Mouse (Mus musculus): Measurements from ENCODE around the gene Gnb5. TPM values are rescaled to one million over a fixed set of nuclear protein-coding genes. Genes with fewer than 3 reads are reported as not detected.
"Not testable (repeated sequence)": the region's sequence is repeated elsewhere in the genome, so short reads cannot be mapped to it uniquely, and the experiment has no call there.

Gnb5 gene
- polyA plus RNA-seq, 1 experiment from 2014 or later, result 53.2 TPM

GRCm38 (mm10) chr9:75355783-75356182, 49.7 kb downstream of the Gnb5 start:
- Histone ChIP-seq H3K9ac (ENCODE audit: low read length) (no peak overlapping the region), H3K27ac (ENCODE audit: low read depth, low read length) (no peak overlapping the region), H3K36me3 (ENCODE audit: control insufficient read depth, insufficient read depth, low read length) (no peaks in the 10 kb centered on the region), H3K4me2 (ENCODE audit: low read length) (no peak overlapping the region), H3K4me1 (ENCODE audit: control insufficient read depth, insufficient read depth, low read length) (no peaks in the 10 kb centered on the region), H3K27me3 (replicated peaks; ENCODE audit: control insufficient read depth, insufficient read depth, low read length) (no peaks in the 10 kb centered on the region), H3K9me3 (replicated peaks; ENCODE audit: control insufficient read depth, low read length) (no peaks in the 10 kb centered on the region), H3K4me3 (ENCODE audit: low read depth, low read length) (no peak overlapping the region)
- WGBS, result 89% methylated on average over 4 of the region's 4 CpGs
- DNase-seq (ENCODE audit: low spot score) (no peak), ATAC-seq (no peak)

- DNase-seq (ENCODE audit: low spot score) (no peak), ATAC-seq (no peak)
- H3K4me2 ChIP-seq (ENCODE audit: low read length), result no peak overlapping the region
- 79% methylated on average over 9 of the region's 9 CpGs for WGBS
- H3K4me1 ChIP-seq (ENCODE audit: control insufficient read depth, insufficient read depth, low read length), result no peaks in the 10 kb centered on the region
- no peak overlapping the region for H3K9ac ChIP-seq (ENCODE audit: low read length)
- H3K36me3 ChIP-seq (ENCODE audit: control insufficient read depth, insufficient read depth, low read length), result no peaks in the 10 kb centered on the region
- H3K27ac ChIP-seq (ENCODE audit: low read depth, low read length), result no peak overlapping the region
- no peaks in the 10 kb centered on the region for H3K9me3 ChIP-seq (replicated peaks; ENCODE audit: control insufficient read depth, low read length)
- H3K27me3 ChIP-seq (replicated peaks; ENCODE audit: control insufficient read depth, insufficient read depth, low read length), result no peaks in the 10 kb centered on the region
- H3K4me3 ChIP-seq (ENCODE audit: low read depth, low read length), result no peak overlapping the region
These were observed 51.1 kb downstream of the Gnb5 start for GRCm38 (mm10) chr9:75357087-75357654.

- no peak overlapping the region for H3K27ac ChIP-seq (ENCODE audit: low read depth, low read length)
- DNase-seq (ENCODE audit: low spot score), result peak; percentile 74
- 39% methylated on average over 5 of the region's 5 CpGs for WGBS
- no peaks in the 10 kb centered on the region for H3K36me3 ChIP-seq (ENCODE audit: control insufficient read depth, insufficient read depth, low read length)
- H3K4me2 ChIP-seq (ENCODE audit: low read length), result no peak overlapping the region
- H3K4me1 ChIP-seq (ENCODE audit: control insufficient read depth, insufficient read depth, low read length), result no peaks in the 10 kb centered on the region
- H3K9me3 ChIP-seq (replicated peaks; ENCODE audit: control insufficient read depth, low read length), result no peaks in the 10 kb centered on the region
- peak; percentile 40; the same call in 1 of the 2 replicates for ATAC-seq
- no peak overlapping the region for H3K4me3 ChIP-seq (ENCODE audit: low read depth, low read length)
- H3K9ac ChIP-seq (ENCODE audit: low read length), result no peak overlapping the region
- no peaks in the 10 kb centered on the region for H3K27me3 ChIP-seq (replicated peaks; ENCODE audit: control insufficient read depth, insufficient read depth, low read length)
These were observed 55.6 kb downstream of the Gnb5 start for GRCm38 (mm10) chr9:75361699-75362098.

- WGBS, result 89% methylated on average over 4 of the region's 4 CpGs
These were observed 56.1 kb downstream of the Gnb5 start for GRCm38 (mm10) chr9:75362201-75362600.

GRCm38 (mm10) chr9:75363001-75363400, 56.9 kb downstream of the Gnb5 start:
- H3K9me3 ChIP-seq (replicated peaks; ENCODE audit: control insufficient read depth, low read length), result no peaks in the 10 kb centered on the region
- no peak overlapping the region for H3K9ac ChIP-seq (ENCODE audit: low read length)
- no peak for ATAC-seq
- DNase-seq (ENCODE audit: low spot score), result no peak
- H3K36me3 ChIP-seq (ENCODE audit: control insufficient read depth, insufficient read depth, low read length), result no peaks in the 10 kb centered on the region
- H3K27me3 ChIP-seq (replicated peaks; ENCODE audit: control insufficient read depth, insufficient read depth, low read length), result no peaks in the 10 kb centered on the region
- WGBS, result 85% methylated on average over 5 of the region's 5 CpGs
- H3K27ac ChIP-seq (ENCODE audit: low read depth, low read length), result no peak overlapping the region
- H3K4me1 ChIP-seq (ENCODE audit: control insufficient read depth, insufficient read depth, low read length), result no peaks in the 10 kb centered on the region
- no peak overlapping the region for H3K4me3 ChIP-seq (ENCODE audit: low read depth, low read length)
- H3K4me2 ChIP-seq (ENCODE audit: low read length), result no peak overlapping the region

More at GRCm38 (mm10) chr9:75362201-75362600, 56.1 kb downstream of the Gnb5 start:
- no peak overlapping the region for H3K4me2 ChIP-seq (ENCODE audit: low read length)
- H3K27ac ChIP-seq (ENCODE audit: low read depth, low read length), result no peak overlapping the region
- H3K9me3 ChIP-seq (replicated peaks; ENCODE audit: control insufficient read depth, low read length), result no peaks in the 10 kb centered on the region
- no peak for ATAC-seq
- H3K9ac ChIP-seq (ENCODE audit: low read length), result no peak overlapping the region
- H3K4me1 ChIP-seq (ENCODE audit: control insufficient read depth, insufficient read depth, low read length), result no peaks in the 10 kb centered on the region
- DNase-seq (ENCODE audit: low spot score), result no peak
- no peaks in the 10 kb centered on the region for H3K27me3 ChIP-seq (replicated peaks; ENCODE audit: control insufficient read depth, insufficient read depth, low read length)
- H3K4me3 ChIP-seq (ENCODE audit: low read depth, low read length), result no peak overlapping the region
- H3K36me3 ChIP-seq (ENCODE audit: control insufficient read depth, insufficient read depth, low read length), result no peaks in the 10 kb centered on the region

GRCm38 (mm10) chr9:75363702-75364101, 57.6 kb downstream of the Gnb5 start:
- not testable (repeated sequence) for H3K4me3 ChIP-seq (ENCODE audit: low read depth, low read length); DNase-seq (ENCODE audit: low spot score); H3K27ac ChIP-seq (ENCODE audit: low read depth, low read length); H3K27me3 ChIP-seq (replicated peaks; ENCODE audit: control insufficient read depth, insufficient read depth, low read length); H3K36me3 ChIP-seq (ENCODE audit: control insufficient read depth, insufficient read depth, low read length); H3K9ac ChIP-seq (ENCODE audit: low read length); H3K9me3 ChIP-seq (replicated peaks; ENCODE audit: control insufficient read depth, low read length); H3K4me2 ChIP-seq (ENCODE audit: low read length); ATAC-seq; H3K4me1 ChIP-seq (ENCODE audit: control insufficient read depth, insufficient read depth, low read length)
- 68% methylated on average over 7 of the region's 7 CpGs for WGBS

- 60% methylated on average over 4 of the region's 4 CpGs for WGBS
- ATAC-seq (no peak), DNase-seq (ENCODE audit: low spot score) (no peak)
- Histone ChIP-seq H3K27ac (ENCODE audit: low read depth, low read length) (no peak overlapping the region), H3K4me3 (ENCODE audit: low read depth, low read length) (no peak overlapping the region), H3K4me1 (ENCODE audit: control insufficient read depth, insufficient read depth, low read length) (no peaks in the 10 kb centered on the region), H3K9ac (ENCODE audit: low read length) (no peak overlapping the region), H3K27me3 (replicated peaks; ENCODE audit: control insufficient read depth, insufficient read depth, low read length) (no peaks in the 10 kb centered on the region), H3K9me3 (replicated peaks; ENCODE audit: control insufficient read depth, low read length) (no peaks in the 10 kb centered on the region), H3K36me3 (ENCODE audit: control insufficient read depth, insufficient read depth, low read length) (no peaks in the 10 kb centered on the region), H3K4me2 (ENCODE audit: low read length) (no peak overlapping the region)
These were observed 59.1 kb downstream of the Gnb5 start for GRCm38 (mm10) chr9:75365195-75365594.

- ATAC-seq (no peak), DNase-seq (ENCODE audit: low spot score) (no peak)
These were observed 60.1 kb downstream of the Gnb5 start for GRCm38 (mm10) chr9:75366191-75366590.

GRCm38 (mm10) chr9:75368779-75369178, 62.7 kb downstream of the Gnb5 start:
- WGBS, result 79% methylated on average over 3 of the region's 3 CpGs
- H3K27ac ChIP-seq (ENCODE audit: low read depth, low read length), result no peak overlapping the region
- DNase-seq (ENCODE audit: low spot score) (no peak), ATAC-seq (no peak)
- no peak overlapping the region for H3K4me3 ChIP-seq (ENCODE audit: low read depth, low read length)
- H3K9ac ChIP-seq (ENCODE audit: low read length), result no peak overlapping the region
- H3K27me3 ChIP-seq (replicated peaks; ENCODE audit: control insufficient read depth, insufficient read depth, low read length), result no peaks in the 10 kb centered on the region
- no peaks in the 10 kb centered on the region for H3K36me3 ChIP-seq (ENCODE audit: control insufficient read depth, insufficient read depth, low read length)
- H3K4me2 ChIP-seq (ENCODE audit: low read length), result no peak overlapping the region
- no peaks in the 10 kb centered on the region for H3K4me1 ChIP-seq (ENCODE audit: control insufficient read depth, insufficient read depth, low read length)
- H3K9me3 ChIP-seq (replicated peaks; ENCODE audit: control insufficient read depth, low read length), result no peaks in the 10 kb centered on the region

More at GRCm38 (mm10) chr9:75366191-75366590, 60.1 kb downstream of the Gnb5 start:
- no peaks in the 10 kb centered on the region for H3K36me3 ChIP-seq (ENCODE audit: control insufficient read depth, insufficient read depth, low read length)
- H3K9me3 ChIP-seq (replicated peaks; ENCODE audit: control insufficient read depth, low read length), result no peaks in the 10 kb centered on the region
- no peaks in the 10 kb centered on the region for H3K4me1 ChIP-seq (ENCODE audit: control insufficient read depth, insufficient read depth, low read length)
- no peak overlapping the region for H3K27ac ChIP-seq (ENCODE audit: low read depth, low read length)
- no peak overlapping the region for H3K9ac ChIP-seq (ENCODE audit: low read length)
- WGBS, result 80% methylated on average over 5 of the region's 5 CpGs
- no peak overlapping the region for H3K4me2 ChIP-seq (ENCODE audit: low read length)
- H3K27me3 ChIP-seq (replicated peaks; ENCODE audit: control insufficient read depth, insufficient read depth, low read length), result no peaks in the 10 kb centered on the region
- H3K4me3 ChIP-seq (ENCODE audit: low read depth, low read length), result no peak overlapping the region
